Mouse (Mus musculus) monocyte, adult 5-6 weeks (primary cell): ENCODE data around the gene Fam71b. TPM values are rescaled to one million over a fixed set of nuclear protein-coding genes. Genes with fewer than 3 reads are reported as not detected.

Source experiments
- ATAC-seq: fragments of 153-309, 156-312 bp; replicated peaks from 2 replicates; pipeline ENCODE4 v1.8.0; 2017; ENCODE audit warnings: mild to moderate bottlenecking; ENCODE audit not compliant: low TSS enrichment, insufficient number of reproducible peaks, severe bottlenecking, poor library complexity, low FRiP score
- total RNA-seq: library from RNA; stranded (forward); fragments of 200-1000, 200-491, 200-594 nt; gene quantifications from 3 replicates; pipeline ENCODE4 v1.2.3, GENCODE M21; 2017

Fam71b gene
- not detected in 3 replicates for total RNA-seq

- no peak for ATAC-seq
Observed at GRCm38 (mm10) chr11:46396167-46396859, at the start of gene Fam71b. Gene Fam71b, plus strand, starts transcription at chr11:46396559.

- no peak for ATAC-seq
Observed at GRCm38 (mm10) chr11:46347756-46348155, 48.6 kb upstream of the Fam71b start.

- no peak for ATAC-seq
Observed at GRCm38 (mm10) chr11:46348416-46348815, 47.9 kb upstream of the Fam71b start.

GRCm38 (mm10) chr11:46349681-46350410 is 46.5 kb upstream of the Fam71b start:
- no peak for ATAC-seq

GRCm38 (mm10) chr11:46358369-46358768 is 38.0 kb upstream of the Fam71b start:
- ATAC-seq, result no peak

DNA sequence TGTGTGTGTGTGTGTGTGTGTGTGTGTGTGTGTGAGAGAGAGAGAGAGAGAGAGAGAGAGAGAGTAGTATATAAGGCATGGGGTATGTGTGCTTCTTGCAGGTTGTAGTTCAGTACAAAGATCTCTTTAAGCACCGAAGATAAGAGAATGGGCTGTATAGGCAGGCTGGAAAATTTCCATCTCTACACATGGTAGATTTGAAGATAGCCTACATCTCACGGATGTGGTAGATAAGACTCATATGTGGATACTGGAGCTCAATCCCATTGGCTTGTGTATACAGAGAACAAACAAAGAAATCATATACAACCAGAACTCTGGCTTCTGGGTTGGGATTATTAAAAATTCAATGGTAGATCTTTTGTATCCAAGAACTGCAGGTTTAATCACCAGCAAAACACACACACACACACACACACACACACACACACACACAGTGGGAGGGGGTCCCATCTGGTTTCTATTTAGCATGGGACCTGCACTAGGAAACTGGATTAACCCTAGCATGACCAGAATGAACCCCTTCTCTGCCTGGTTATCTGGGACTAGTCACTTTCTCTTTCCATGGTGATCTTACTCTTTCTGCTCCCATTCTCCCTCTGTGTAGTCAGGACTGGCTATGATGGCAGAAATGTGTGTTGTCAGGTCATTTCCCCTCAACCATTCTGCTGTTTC is 35.2 kb upstream of the Fam71b start:
- no peak for ATAC-seq

GRCm38 (mm10) chr11:46362061-46363022 is 34.0 kb upstream of the Fam71b start:
- ATAC-seq, result no peak; the same call in 1 of the 2 replicates

GRCm38 (mm10) chr11:46363864-46364263 is 32.5 kb upstream of the Fam71b start:
- no peak for ATAC-seq

GRCm38 (mm10) chr11:46365744-46366143 is 30.6 kb upstream of the Fam71b start:
- no peak for ATAC-seq

DNA sequence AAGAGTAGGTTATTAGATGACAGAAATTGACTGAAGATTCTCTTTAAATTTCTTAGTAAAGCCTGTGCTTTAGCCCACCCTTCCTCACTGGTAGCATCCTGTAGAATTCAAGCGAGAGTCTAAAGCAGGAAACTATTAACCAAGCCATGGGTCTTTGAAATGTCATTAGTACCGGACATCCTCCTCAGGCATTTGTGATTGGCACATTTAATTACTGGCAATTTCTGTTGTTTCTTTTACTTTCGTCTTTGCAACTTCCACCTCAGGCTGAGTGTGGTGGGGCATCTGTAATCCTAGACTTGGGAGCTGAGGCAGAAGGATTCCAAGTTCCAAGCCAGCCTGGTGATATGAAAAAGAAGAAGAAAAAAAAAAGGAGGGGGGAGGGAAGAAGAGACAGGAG is 30.0 kb upstream of the Fam71b start:
- ATAC-seq, result peak; percentile 55; the same call in 1 of the 2 replicates

GRCm38 (mm10) chr11:46370457-46370856 is 25.9 kb upstream of the Fam71b start:
- ATAC-seq, result 0 out of 2 replicates have a peak, but pooled peaks have one; percentile 18

GRCm38 (mm10) chr11:46371250-46371649 is 25.1 kb upstream of the Fam71b start:
- ATAC-seq, result no peak

- no peak for ATAC-seq
Observed at GRCm38 (mm10) chr11:46372331-46372953, 23.9 kb upstream of the Fam71b start.

GRCm38 (mm10) chr11:46373071-46374030 is 23.0 kb upstream of the Fam71b start:
- peak; percentile 52 for ATAC-seq

- ATAC-seq, result no peak
Observed at GRCm38 (mm10) chr11:46375015-46375414, 21.3 kb upstream of the Fam71b start.

DNA sequence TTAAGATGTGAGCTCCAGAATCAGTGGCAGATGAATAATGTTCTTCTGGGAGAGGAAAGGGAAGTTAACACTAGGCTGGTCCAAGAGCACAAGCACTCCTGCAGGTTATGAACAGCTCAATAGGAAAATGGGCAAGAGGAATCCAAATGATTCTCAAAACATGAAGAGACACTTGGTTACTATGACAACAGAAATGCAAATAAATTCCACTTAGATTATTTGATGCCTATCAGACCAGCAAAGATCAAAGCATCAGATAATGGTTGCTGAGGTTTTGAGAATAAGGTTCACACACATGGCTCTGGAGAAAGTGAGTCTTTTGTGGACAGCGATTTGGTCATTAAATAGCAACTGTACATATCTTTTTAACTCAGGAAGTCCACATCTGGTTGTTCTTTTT is 19.0 kb upstream of the Fam71b start:
- no peak for ATAC-seq
